Mouse (Mus musculus) limb, embryonic 12.5 days (tissue): ENCODE data around the gene Trim8. TPM values are rescaled to one million over a fixed set of nuclear protein-coding genes. Genes with fewer than 3 reads are reported as not detected.

Source experiments
- ATAC-seq: fragments of 200-750 bp; cut with Nextera tagmentation; 2 replicates; pipeline ENCODE4 v1.8.0; 2017; ENCODE audit warnings: low read depth, moderate TSS enrichment; ENCODE audit not compliant: insufficient number of reproducible peaks, insufficient read depth, low FRiP score, low TSS enrichment
- H3K27ac ChIP-seq: fragments of 300-500 bp; sonication (generic); 2 replicates; pipeline ENCODE4 v1.5.1; 2016; ENCODE audit warnings: mild to moderate bottlenecking, moderate library complexity
- H3K27me3 ChIP-seq: fragments of 300-500 bp; sonication (generic); 2 replicates; pipeline ENCODE4 v1.6.1; 2016; ENCODE audit warnings: mild to moderate bottlenecking, moderate library complexity
- H3K36me3 ChIP-seq: fragments of 300-500 bp; sonication (generic); 2 replicates; pipeline ENCODE4 v1.6.1; 2016; ENCODE audit warnings: mild to moderate bottlenecking, moderate library complexity
- H3K4me1 ChIP-seq: fragments of 300-500 bp; sonication (generic); replicated peaks from 2 replicates; pipeline ENCODE4 v1.6.1; 2016
- H3K4me2 ChIP-seq: fragments of 300-500 bp; sonication (generic); 2 replicates; pipeline ENCODE4 v1.6.1; 2016; ENCODE audit warnings: mild to moderate bottlenecking, moderate library complexity
- H3K4me3 ChIP-seq: fragments of 300-500 bp; sonication (generic); replicated peaks from 2 replicates; pipeline ENCODE4 v1.5.1; 2016; ENCODE audit warnings: mild to moderate bottlenecking
- H3K9ac ChIP-seq: fragments of 300-500 bp; sonication (generic); replicated peaks from 2 replicates; pipeline ENCODE4 v1.6.1; 2016; ENCODE audit warnings: mild to moderate bottlenecking, moderate library complexity
- H3K9me3 ChIP-seq: fragments of 300-500 bp; sonication (generic); 2 replicates; pipeline ENCODE4 v1.6.1; 2016; ENCODE audit warnings: mild to moderate bottlenecking, moderate library complexity
- WGBS: fragments of 180-500 bp; shearing (Covaris S2); methylation state at CpG from one replicate; pipeline ENCODE4 v1.1.7; 2016; 5-methylcytosine and 5-hydroxymethylcytosine counted together
- polyA plus RNA-seq: library from polyadenylated mRNA; unstranded; fragments of >200 nt; fragmentation: Nextera tagmentation; extraction: Ambion mirVana; gene quantifications from 2 replicates; pipeline ENCODE4 v1.2.1, GENCODE M21; 2016

The Trim8 gene
- polyA plus RNA-seq, 1 experiment from 2014 or later, result 17.3 TPM

- no peaks in the 10 kb centered on the region for H3K9me3 ChIP-seq
- ATAC-seq, result no peak
- H3K4me1 ChIP-seq, result peaks cover 7% of the 10 kb centered on the region
- no peak overlapping the region for H3K9ac ChIP-seq
- 92% methylated on average over 3 of the region's 3 CpGs for WGBS
- peaks cover 70% of the 10 kb centered on the region for H3K36me3 ChIP-seq
- H3K4me2 ChIP-seq, result no peak overlapping the region
- H3K4me3 ChIP-seq, result no peak overlapping the region
- H3K27ac ChIP-seq, result no peak overlapping the region
- no peaks in the 10 kb centered on the region for H3K27me3 ChIP-seq
Observed at GRCm38 (mm10) chr19:46462574-46462973, 38.9 kb upstream of the Trim8 start.

- Histone ChIP-seq H3K4me2 (no peak overlapping the region), H3K27ac (no peak overlapping the region), H3K9me3 (no peaks in the 10 kb centered on the region), H3K27me3 (no peaks in the 10 kb centered on the region), H3K9ac (no peak overlapping the region), H3K4me1 (peaks cover 7% of the 10 kb centered on the region), H3K4me3 (no peak overlapping the region), H3K36me3 (peaks cover 67% of the 10 kb centered on the region)
- WGBS, result 97% methylated on average over 4 of the region's 4 CpGs
- ATAC-seq, result no peak
Observed at GRCm38 (mm10) chr19:46463446-46463845, 38.1 kb upstream of the Trim8 start.

GRCm38 (mm10) chr19:46466160-46466559 lies 35.3 kb upstream of the Trim8 start:
- ATAC-seq, result no peak
- H3K4me3 ChIP-seq, result no peak overlapping the region
- H3K4me2 ChIP-seq, result no peak overlapping the region
- no peak overlapping the region for H3K27ac ChIP-seq
- no peaks in the 10 kb centered on the region for H3K9me3 ChIP-seq
- peaks cover 55% of the 10 kb centered on the region for H3K36me3 ChIP-seq
- no peak overlapping the region for H3K9ac ChIP-seq
- 75% methylated on average over 6 of the region's 6 CpGs for WGBS
- no peaks in the 10 kb centered on the region for H3K27me3 ChIP-seq
- H3K4me1 ChIP-seq, result peaks cover 24% of the 10 kb centered on the region

- no peaks in the 10 kb centered on the region for H3K27me3 ChIP-seq
- peaks cover 47% of the 10 kb centered on the region for H3K36me3 ChIP-seq
- WGBS, result 64% methylated on average over 3 of the region's 3 CpGs
- no peak overlapping the region for H3K4me3 ChIP-seq
- no peak overlapping the region for H3K27ac ChIP-seq
- peaks cover 33% of the 10 kb centered on the region for H3K4me1 ChIP-seq
- H3K4me2 ChIP-seq, result no peak overlapping the region
- H3K9me3 ChIP-seq, result no peaks in the 10 kb centered on the region
- ATAC-seq, result no peak
- no peak overlapping the region for H3K9ac ChIP-seq
Observed at GRCm38 (mm10) chr19:46467051-46467503, 34.4 kb upstream of the Trim8 start.

GRCm38 (mm10) chr19:46470364-46471240 lies 30.9 kb upstream of the Trim8 start:
- ATAC-seq, result no peak
- WGBS, result 43% methylated on average over 17 of the region's 17 CpGs
- Histone ChIP-seq H3K4me2 (no peak overlapping the region), H3K27ac (peak overlapping the region; percentile 50), H3K4me3 (no peak overlapping the region), H3K9ac (no peak overlapping the region; the same call in 1 of the 2 replicates), H3K27me3 (no peaks in the 10 kb centered on the region), H3K9me3 (no peaks in the 10 kb centered on the region), H3K4me1 (peaks cover 36% of the 10 kb centered on the region), H3K36me3 (peaks cover 59% of the 10 kb centered on the region)

- Histone ChIP-seq H3K4me1 (peaks cover 33% of the 10 kb centered on the region), H3K36me3 (peaks cover 61% of the 10 kb centered on the region), H3K9me3 (no peaks in the 10 kb centered on the region), H3K4me3 (no peak overlapping the region), H3K9ac (no peak overlapping the region), H3K27me3 (no peaks in the 10 kb centered on the region), H3K4me2 (no peak overlapping the region), H3K27ac (peak overlapping the region; percentile 50)
- WGBS, result 14% methylated on average over 10 of the region's 10 CpGs
- ATAC-seq, result no peak
Observed at GRCm38 (mm10) chr19:46471324-46472093, 30.0 kb upstream of the Trim8 start.

- no peak for ATAC-seq
- no peak overlapping the region for H3K9ac ChIP-seq
- H3K4me3 ChIP-seq, result no peak overlapping the region
- H3K9me3 ChIP-seq, result no peaks in the 10 kb centered on the region
- WGBS, result 35% methylated on average over 10 of the region's 10 CpGs
- H3K4me2 ChIP-seq, result no peak overlapping the region
- peaks cover 32% of the 10 kb centered on the region for H3K4me1 ChIP-seq
- H3K27ac ChIP-seq, result no peak overlapping the region
- no peaks in the 10 kb centered on the region for H3K27me3 ChIP-seq
- H3K36me3 ChIP-seq, result peaks cover 80% of the 10 kb centered on the region
Observed at GRCm38 (mm10) chr19:46477432-46477845, 24.1 kb upstream of the Trim8 start.

GRCm38 (mm10) chr19:46478242-46478641 lies 23.3 kb upstream of the Trim8 start:
- H3K27me3 ChIP-seq, result no peaks in the 10 kb centered on the region
- H3K27ac ChIP-seq, result no peak overlapping the region
- H3K4me2 ChIP-seq, result no peak overlapping the region
- H3K4me3 ChIP-seq, result no peak overlapping the region
- H3K9ac ChIP-seq, result no peak overlapping the region
- peaks cover 77% of the 10 kb centered on the region for H3K36me3 ChIP-seq
- no peaks in the 10 kb centered on the region for H3K9me3 ChIP-seq
- H3K4me1 ChIP-seq, result peaks cover 32% of the 10 kb centered on the region
- 88% methylated on average over 4 of the region's 4 CpGs for WGBS
- ATAC-seq, result no peak

GRCm38 (mm10) chr19:46478826-46479225 lies 22.7 kb upstream of the Trim8 start:
- Histone ChIP-seq H3K4me2 (no peak overlapping the region), H3K4me1 (peaks cover 32% of the 10 kb centered on the region), H3K4me3 (no peak overlapping the region), H3K9me3 (no peaks in the 10 kb centered on the region), H3K27ac (peak overlapping the region; percentile 50; the same call in 1 of the 2 replicates), H3K27me3 (no peaks in the 10 kb centered on the region), H3K36me3 (peaks cover 77% of the 10 kb centered on the region), H3K9ac (no peak overlapping the region)
- 78% methylated on average over 5 of the region's 5 CpGs for WGBS
- ATAC-seq, result no peak

- 69% methylated on average over 21 of the region's 21 CpGs for WGBS
- Histone ChIP-seq H3K4me2 (no peak overlapping the region), H3K4me1 (peaks cover 32% of the 10 kb centered on the region), H3K27ac (peak overlapping the region; percentile 50), H3K36me3 (peaks cover 77% of the 10 kb centered on the region), H3K9me3 (no peaks in the 10 kb centered on the region), H3K27me3 (no peaks in the 10 kb centered on the region), H3K4me3 (no peak overlapping the region), H3K9ac (no peak overlapping the region)
- ATAC-seq, result no peak
Observed at GRCm38 (mm10) chr19:46479306-46480075, 22.0 kb upstream of the Trim8 start.
